Mouse (Mus musculus): ENCODE measurements around the gene Psmd2. TPM values are rescaled to one million over a fixed set of nuclear protein-coding genes. Genes with fewer than 3 reads are reported as not detected.

Gene Psmd2
- polyA plus RNA-seq, 1 experiment from 2014 or later = 314 TPM

DNA sequence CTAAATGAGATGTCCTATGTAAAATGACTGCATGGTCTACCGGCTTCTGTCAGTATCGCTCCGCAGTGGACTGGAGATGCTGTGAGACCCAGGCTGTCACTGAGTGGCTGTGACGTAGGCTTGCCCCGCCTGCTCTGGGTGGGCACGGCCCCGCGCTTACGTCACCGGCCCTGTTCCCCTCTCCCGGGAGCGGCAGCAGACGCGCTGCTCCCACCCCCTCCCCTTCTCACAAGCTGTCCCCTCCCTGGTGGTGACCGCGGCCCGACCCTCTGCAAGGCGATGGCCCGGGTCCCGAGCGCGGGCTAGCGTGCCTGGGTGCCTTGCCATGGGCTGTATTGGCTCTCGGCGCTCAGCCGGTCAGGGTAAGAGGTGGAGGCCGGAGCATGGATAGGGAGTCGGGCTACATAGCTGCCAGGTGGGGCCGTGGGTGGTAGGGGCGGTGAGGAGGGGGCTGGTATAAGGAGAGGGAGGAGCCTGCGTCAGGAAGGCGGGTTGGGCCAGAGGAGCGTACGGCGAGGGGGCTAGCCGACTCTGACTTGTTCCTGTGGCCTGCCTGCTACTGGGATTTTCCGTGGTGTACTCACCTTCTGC is 41.8 kb downstream of the Psmd2 start, which contains the start of gene Fam131a:
TSS of gene Fam131a (plus strand) at position 131 of the 591 bp plus-strand sequence.
- H3K9me3 ChIP-seq (ENCODE audit: control insufficient read depth, low read length) = no peaks in the 10 kb centered on the region
- H3K4me1 ChIP-seq (ENCODE audit: control insufficient read depth, insufficient read depth, low read length) = peaks cover 35% of the 10 kb centered on the region
- peak within 1 kb of the TSS; percentile 86 for H3K4me2 ChIP-seq (ENCODE audit: low read depth, low read length)
- ATAC-seq (ENCODE audit: low read depth) = peak; percentile 94
- peak within 1 kb of the TSS; percentile 94 for H3K27ac ChIP-seq (ENCODE audit: low read depth, low read length)
- peaks cover 23% of the 10 kb centered on the region for H3K36me3 ChIP-seq (ENCODE audit: control insufficient read depth, insufficient read depth, low read length)
- H3K4me3 ChIP-seq (ENCODE audit: low read depth, low read length) = peak within 1 kb of the TSS; percentile 59
- WGBS = under 1% methylated on average over 35 of the region's 37 CpGs
- H3K27me3 ChIP-seq (ENCODE audit: control insufficient read depth, insufficient read depth, low read length) = no peaks in the 10 kb centered on the region
- peak within 1 kb of the TSS; percentile 74 for H3K9ac ChIP-seq (replicated peaks; ENCODE audit: low read depth, low read length)

DNA sequence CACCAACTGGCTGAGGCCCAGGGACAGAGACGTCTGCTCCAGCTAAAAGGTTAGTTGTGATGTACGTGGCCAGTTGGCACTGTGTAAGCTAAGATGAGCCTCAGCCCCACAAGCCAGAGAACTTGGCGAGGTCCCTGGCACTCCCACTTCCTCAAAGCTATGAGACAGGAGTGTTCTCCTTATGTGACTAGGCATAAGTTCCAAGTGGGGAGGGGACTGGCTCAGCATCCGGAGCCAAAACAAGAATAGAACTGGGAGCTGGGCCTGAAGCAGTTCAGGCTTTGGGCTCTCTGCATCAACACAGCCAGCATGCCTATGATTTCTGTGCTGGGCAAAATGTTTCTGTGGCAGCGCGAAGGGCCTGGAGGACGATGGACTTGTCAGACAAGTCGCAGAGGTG is 43.3 kb downstream of the Psmd2 start:
- Histone ChIP-seq H3K4me3 (ENCODE audit: low read depth, low read length) (no peak overlapping the region), H3K27me3 (ENCODE audit: control insufficient read depth, insufficient read depth, low read length) (no peaks in the 10 kb centered on the region), H3K4me2 (ENCODE audit: low read depth, low read length) (no peak overlapping the region; the same call in 1 of the 2 replicates), H3K27ac (ENCODE audit: low read depth, low read length) (peak overlapping the region; percentile 10; the same call in 1 of the 2 replicates), H3K4me1 (ENCODE audit: control insufficient read depth, insufficient read depth, low read length) (peaks cover 35% of the 10 kb centered on the region), H3K36me3 (ENCODE audit: control insufficient read depth, insufficient read depth, low read length) (peaks cover 17% of the 10 kb centered on the region), H3K9me3 (ENCODE audit: control insufficient read depth, low read length) (no peaks in the 10 kb centered on the region), H3K9ac (replicated peaks; ENCODE audit: low read depth, low read length) (no peak overlapping the region)
- 73% methylated on average over 8 of the region's 8 CpGs for WGBS
- no peak for ATAC-seq (ENCODE audit: low read depth)

DNA sequence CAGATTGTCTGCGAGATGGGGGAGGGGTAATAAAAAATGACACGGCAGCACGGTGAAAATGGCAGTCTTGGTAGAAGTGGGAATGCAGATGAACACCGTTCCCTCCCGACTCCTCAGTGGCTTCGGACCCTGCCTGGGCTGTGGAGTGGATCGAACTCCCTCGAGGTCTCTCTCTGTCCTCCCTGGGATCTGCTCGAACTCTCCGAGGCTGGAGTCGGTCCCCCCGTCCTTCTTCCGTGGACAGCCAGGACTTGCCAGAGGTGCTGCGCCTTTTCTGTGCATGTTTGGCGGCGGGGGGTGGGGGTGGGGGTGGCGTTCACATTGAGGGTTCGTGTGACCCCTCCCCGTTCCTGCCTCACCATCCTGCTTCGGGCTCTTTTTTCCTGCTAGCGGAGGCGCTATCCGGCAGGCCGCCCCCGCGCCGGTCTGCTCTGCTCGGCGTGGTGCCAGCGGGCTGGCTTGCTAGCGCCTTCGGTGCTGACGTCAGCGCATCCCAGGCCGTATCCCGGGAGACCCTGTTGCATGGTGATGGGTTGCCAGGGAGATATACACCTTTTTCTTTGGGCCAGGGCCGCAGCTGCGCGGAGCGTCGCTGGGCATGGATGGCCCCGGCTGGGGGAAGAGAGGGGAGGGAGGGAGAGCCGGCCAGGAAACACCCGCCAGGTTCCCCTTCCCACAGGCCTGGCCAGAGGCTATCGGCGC is 44.3 kb downstream of the Psmd2 start:
- Histone ChIP-seq H3K27ac (ENCODE audit: low read depth, low read length) (peak overlapping the region; percentile 73), H3K9me3 (ENCODE audit: control insufficient read depth, low read length) (no peaks in the 10 kb centered on the region), H3K9ac (replicated peaks; ENCODE audit: low read depth, low read length) (peak overlapping the region; percentile 50), H3K4me3 (ENCODE audit: low read depth, low read length) (peak overlapping the region; percentile 41), H3K36me3 (ENCODE audit: control insufficient read depth, insufficient read depth, low read length) (peaks cover 17% of the 10 kb centered on the region), H3K4me2 (ENCODE audit: low read depth, low read length) (peak overlapping the region; percentile 76), H3K4me1 (ENCODE audit: control insufficient read depth, insufficient read depth, low read length) (peaks cover 35% of the 10 kb centered on the region), H3K27me3 (ENCODE audit: control insufficient read depth, insufficient read depth, low read length) (no peaks in the 10 kb centered on the region)
- under 1% methylated on average over 46 of the region's 46 CpGs for WGBS
- peak; percentile 72 for ATAC-seq (ENCODE audit: low read depth)

DNA sequence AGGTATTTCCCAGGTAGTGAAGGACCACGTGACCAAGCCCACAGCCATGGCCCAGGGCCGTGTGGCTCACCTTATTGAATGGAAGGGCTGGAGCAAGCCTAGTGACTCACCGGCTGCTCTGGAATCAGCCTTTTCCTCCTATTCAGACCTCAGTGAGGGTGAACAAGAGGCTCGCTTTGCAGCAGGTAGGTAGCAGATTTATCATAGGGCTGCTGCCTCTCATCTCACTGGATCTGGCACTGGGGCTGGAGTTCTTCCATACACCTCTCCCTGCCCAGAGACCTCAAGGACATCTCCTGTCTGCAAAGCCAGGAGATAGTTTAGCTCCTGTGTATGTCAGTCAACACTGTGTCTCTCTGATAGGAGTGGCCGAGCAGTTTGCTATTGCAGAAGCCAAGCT is 47.8 kb downstream of the Psmd2 start:
- H3K4me1 ChIP-seq (ENCODE audit: control insufficient read depth, insufficient read depth, low read length) = peaks cover 38% of the 10 kb centered on the region
- peaks cover 22% of the 10 kb centered on the region for H3K36me3 ChIP-seq (ENCODE audit: control insufficient read depth, insufficient read depth, low read length)
- no peak overlapping the region for H3K4me2 ChIP-seq (ENCODE audit: low read depth, low read length)
- H3K27ac ChIP-seq (ENCODE audit: low read depth, low read length) = no peak overlapping the region
- ATAC-seq (ENCODE audit: low read depth) = no peak
- no peak overlapping the region for H3K4me3 ChIP-seq (ENCODE audit: low read depth, low read length)
- 83% methylated on average over 5 of the region's 5 CpGs for WGBS
- H3K9me3 ChIP-seq (ENCODE audit: control insufficient read depth, low read length) = no peaks in the 10 kb centered on the region
- no peaks in the 10 kb centered on the region for H3K27me3 ChIP-seq (ENCODE audit: control insufficient read depth, insufficient read depth, low read length)
- H3K9ac ChIP-seq (replicated peaks; ENCODE audit: low read depth, low read length) = no peak overlapping the region

DNA sequence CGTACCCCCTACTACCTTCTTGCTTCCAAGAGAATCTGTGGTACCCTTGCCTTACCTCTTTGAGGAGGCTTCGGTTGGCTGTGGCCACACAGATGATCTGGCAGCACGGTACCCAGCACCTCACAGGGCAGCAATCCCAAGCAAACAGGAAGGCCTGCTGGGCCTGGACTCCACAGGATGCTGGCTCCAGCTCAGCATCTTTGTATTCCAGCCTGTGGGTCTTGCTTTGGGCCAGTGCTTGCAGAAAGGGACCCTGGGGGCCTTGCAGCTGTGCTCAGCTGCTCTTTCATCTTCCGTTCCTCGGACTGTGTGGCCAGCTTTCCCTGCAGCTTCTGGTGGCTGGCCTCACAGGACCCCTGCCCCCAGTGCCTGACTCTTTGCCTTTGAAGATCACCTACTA is 48.6 kb downstream of the Psmd2 start:
- H3K4me2 ChIP-seq (ENCODE audit: low read depth, low read length) = no peak overlapping the region
- H3K9me3 ChIP-seq (ENCODE audit: control insufficient read depth, low read length) = no peaks in the 10 kb centered on the region
- H3K4me3 ChIP-seq (ENCODE audit: low read depth, low read length) = no peak overlapping the region
- 40% methylated on average over 5 of the region's 5 CpGs for WGBS
- H3K36me3 ChIP-seq (ENCODE audit: control insufficient read depth, insufficient read depth, low read length) = peaks cover 25% of the 10 kb centered on the region
- ATAC-seq (ENCODE audit: low read depth) = no peak
- no peak overlapping the region for H3K9ac ChIP-seq (replicated peaks; ENCODE audit: low read depth, low read length)
- H3K27me3 ChIP-seq (ENCODE audit: control insufficient read depth, insufficient read depth, low read length) = no peaks in the 10 kb centered on the region
- H3K27ac ChIP-seq (ENCODE audit: low read depth, low read length) = no peak overlapping the region
- peaks cover 30% of the 10 kb centered on the region for H3K4me1 ChIP-seq (ENCODE audit: control insufficient read depth, insufficient read depth, low read length)

DNA sequence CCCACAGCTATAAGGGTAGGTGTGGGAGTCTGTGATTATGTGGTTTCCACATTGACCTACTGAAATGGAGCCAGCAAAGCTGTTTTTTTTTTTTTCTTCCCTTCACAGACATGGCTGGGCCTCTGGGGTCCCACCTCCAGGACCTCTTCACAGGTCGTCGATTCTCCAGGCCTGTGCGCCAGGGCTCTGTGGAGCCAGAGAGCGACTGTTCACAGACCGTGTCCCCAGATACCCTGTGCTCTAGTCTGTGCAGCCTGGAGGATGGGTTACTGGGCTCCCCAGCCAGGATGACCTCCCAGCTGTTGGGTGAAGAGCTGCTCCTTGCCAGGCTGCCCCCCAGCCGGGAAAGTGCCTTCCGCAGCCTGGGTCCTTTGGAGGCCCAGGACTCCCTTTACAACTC is 49.9 kb downstream of the Psmd2 start:
- H3K9ac ChIP-seq (replicated peaks; ENCODE audit: low read depth, low read length) = no peak overlapping the region

DNA sequence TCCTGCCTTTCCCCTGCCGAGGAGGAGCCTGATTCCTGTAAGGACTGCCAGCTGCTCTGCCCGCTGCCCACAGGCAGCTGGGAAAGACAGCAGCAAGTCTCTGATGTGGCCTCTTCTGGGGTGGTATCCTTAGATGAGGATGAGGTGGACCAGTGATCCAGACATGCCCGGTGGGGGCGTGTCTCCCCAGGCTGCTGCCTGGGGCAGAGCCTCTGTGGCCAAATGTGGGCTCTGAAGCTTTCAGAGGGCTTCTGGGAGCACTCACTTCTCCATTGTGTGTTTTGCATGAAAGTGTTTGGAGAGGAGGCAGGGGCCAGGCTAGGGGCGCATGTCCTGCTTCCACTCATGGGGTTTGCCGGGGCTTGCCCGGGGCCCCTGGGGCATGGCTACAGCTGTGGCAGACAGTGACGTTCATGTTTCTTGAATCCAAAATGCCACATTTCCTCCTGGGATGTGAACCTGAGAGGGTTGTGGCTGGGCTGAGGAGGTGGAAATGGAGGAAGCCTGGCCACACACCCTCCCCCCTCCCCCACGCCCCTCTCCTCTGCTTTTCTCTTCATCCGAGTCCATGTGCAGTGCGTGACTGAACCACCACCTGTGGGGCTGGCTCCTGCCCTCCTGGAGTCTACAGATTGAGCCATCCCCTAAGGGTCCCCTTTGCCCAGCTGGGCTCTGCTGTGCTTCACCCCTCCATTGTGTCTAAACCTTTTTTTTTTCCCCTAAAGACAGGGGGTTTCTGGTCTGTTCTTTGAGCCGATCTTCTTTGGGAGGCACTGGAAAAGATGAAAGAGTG is 50.5 kb downstream of the Psmd2 start:
- 0 out of 2 replicates have a peak, but pooled peaks have one; percentile 22 for ATAC-seq (ENCODE audit: low read depth)
- no peak overlapping the region for H3K4me3 ChIP-seq (ENCODE audit: low read depth, low read length)
- no peak overlapping the region for H3K4me2 ChIP-seq (ENCODE audit: low read depth, low read length)
- 0 out of 2 replicates have a peak overlapping the region, but pooled peaks have one; percentile 0 for H3K9ac ChIP-seq (replicated peaks; ENCODE audit: low read depth, low read length)
- H3K27me3 ChIP-seq (ENCODE audit: control insufficient read depth, insufficient read depth, low read length) = no peaks in the 10 kb centered on the region
- peaks cover 28% of the 10 kb centered on the region for H3K36me3 ChIP-seq (ENCODE audit: control insufficient read depth, insufficient read depth, low read length)
- H3K9me3 ChIP-seq (ENCODE audit: control insufficient read depth, low read length) = no peaks in the 10 kb centered on the region
- peak overlapping the region; percentile 57 for H3K27ac ChIP-seq (ENCODE audit: low read depth, low read length)
- 17% methylated on average over 11 of the region's 12 CpGs for WGBS
- H3K4me1 ChIP-seq (ENCODE audit: control insufficient read depth, insufficient read depth, low read length) = peaks cover 14% of the 10 kb centered on the region; the same call in 1 of the 2 replicates

More for the DNA sequence above, 49.9 kb downstream of the Psmd2 start:
- Histone ChIP-seq H3K4me3 (ENCODE audit: low read depth, low read length) (no peak overlapping the region), H3K4me2 (ENCODE audit: low read depth, low read length) (no peak overlapping the region), H3K36me3 (ENCODE audit: control insufficient read depth, insufficient read depth, low read length) (peaks cover 25% of the 10 kb centered on the region), H3K27ac (ENCODE audit: low read depth, low read length) (peak overlapping the region; percentile 48; the same call in 1 of the 2 replicates), H3K27me3 (ENCODE audit: control insufficient read depth, insufficient read depth, low read length) (no peaks in the 10 kb centered on the region), H3K9me3 (ENCODE audit: control insufficient read depth, low read length) (no peaks in the 10 kb centered on the region), H3K4me1 (ENCODE audit: control insufficient read depth, insufficient read depth, low read length) (peaks cover 18% of the 10 kb centered on the region; the same call in 1 of the 2 replicates)
- 41% methylated on average over 7 of the region's 7 CpGs for WGBS
- ATAC-seq (ENCODE audit: low read depth) = no peak

DNA sequence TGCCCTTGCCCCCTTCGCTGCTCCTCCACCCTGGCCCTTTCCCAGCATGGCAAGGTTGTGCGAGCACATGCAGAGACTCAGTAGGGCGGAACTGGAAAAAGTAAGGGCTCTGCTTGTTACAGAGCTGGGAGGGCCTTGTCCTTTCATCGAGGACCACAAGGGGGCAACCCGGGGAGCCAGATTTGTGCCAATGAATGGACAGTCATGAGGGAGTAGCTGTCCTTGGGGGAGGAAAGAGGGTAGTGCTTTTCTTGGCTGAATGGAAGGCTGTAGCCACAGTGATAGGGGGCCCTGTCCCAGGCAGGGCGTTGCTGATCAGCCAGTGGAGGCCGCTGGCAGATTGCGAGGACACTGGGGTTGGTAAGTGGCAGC is 51.1 kb downstream of the Psmd2 start:
- peak; percentile 79 for ATAC-seq (ENCODE audit: low read depth)

More for the DNA sequence above, 51.1 kb downstream of the Psmd2 start:
- no peak overlapping the region for H3K9ac ChIP-seq (replicated peaks; ENCODE audit: low read depth, low read length)
- peak overlapping the region; percentile 57; the same call in 1 of the 2 replicates for H3K27ac ChIP-seq (ENCODE audit: low read depth, low read length)
- H3K4me2 ChIP-seq (ENCODE audit: low read depth, low read length) = no peak overlapping the region
- H3K27me3 ChIP-seq (ENCODE audit: control insufficient read depth, insufficient read depth, low read length) = no peaks in the 10 kb centered on the region
- no peaks in the 10 kb centered on the region for H3K9me3 ChIP-seq (ENCODE audit: control insufficient read depth, low read length)
- H3K36me3 ChIP-seq (ENCODE audit: control insufficient read depth, insufficient read depth, low read length) = peaks cover 32% of the 10 kb centered on the region
- 7% methylated on average over 8 of the region's 8 CpGs for WGBS
- no peak overlapping the region for H3K4me3 ChIP-seq (ENCODE audit: low read depth, low read length)
- peaks cover 14% of the 10 kb centered on the region; the same call in 1 of the 2 replicates for H3K4me1 ChIP-seq (ENCODE audit: control insufficient read depth, insufficient read depth, low read length)

All from neural tube, embryonic 14.5 days (tissue).